Mouse (Mus musculus): Measurements from ENCODE around the gene Naf1.

GRCm38 (mm10) chr8:66883866-66884265 is 23.8 kb downstream of the Naf1 start:
- TF ChIP-seq CTCF (IDR thresholded peaks at IDR 0.05; ENCODE audit: borderline replicate concordance, insufficient read depth, low read depth, low read length) (no peak), POLR2A (IDR thresholded peaks at IDR 0.05; ENCODE audit: borderline replicate concordance, insufficient read depth, low read length) (no peak)

Data from cerebellum, adult 2 months (tissue).